Mouse (Mus musculus) stomach, postnatal 0 days (tissue): ENCODE measurements around the gene Ccdc12.

Source experiments
- CTCF ChIP-seq: IDR thresholded peaks from 2 replicates; pipeline ENCODE4 v1.5.1; 2016; ENCODE audit warnings: antibody characterized with exemption, low read depth, mild to moderate bottlenecking, moderate library complexity
- EP300 ChIP-seq: optimal IDR thresholded peaks from 2 replicates; pipeline ENCODE3; 2016; ENCODE audit warnings: antibody characterized with exemption

GRCm38 (mm10) chr9:110711532-110711931 lies 55.2 kb downstream of the Ccdc12 start:
- TF ChIP-seq CTCF (no peak), EP300 (no peak)
